Mouse (Mus musculus) spleen, adult 2 months (tissue): ENCODE data around the gene Ppargc1a.

Experiments
- CTCF ChIP-seq: fragments of 200-500 bp; IDR thresholded peaks from 2 replicates; pipeline ENCODE4 v1.5.1; 2011; ENCODE audit warnings: mild to moderate bottlenecking, inconsistent platforms; ENCODE audit not compliant: insufficient read depth, insufficient read length, insufficient replicate concordance; ENCODE audit errors: extremely low read depth
- POLR2A ChIP-seq: fragments of 200-500 bp; IDR thresholded peaks from 2 replicates; pipeline ENCODE4 v1.6.1; 2011; ENCODE audit warnings: low read depth, low read length, inconsistent platforms

- no peak for TF ChIP-seq CTCF
- TF ChIP-seq POLR2A = no peak
Measured at GRCm38 (mm10) chr5:51568198-51568690, 718 bp upstream of the Ppargc1a start.
